In genomic region chr8:46332389-46333061, GRCm38 (mm10) we compare ENCODE assay signal across 15 mouse cellular contexts. TPM values are rescaled to one million over a fixed set of nuclear protein-coding genes. Genes with fewer than 3 reads are reported as not detected.
A peak's percentile ranks its signal among the peaks of the same experiment; 100 is the strongest.
DNase-seq lines count a peak whose midpoint lies in the region; ATAC-seq lines count a peak whose summit lies in the region.
"Had no signal": no experiment of that assay in that cellular context is flagged by ENCODE, and none has a peak within 500 bp of the region (broad histone marks: within the 10 kb centered on the region; RNA-seq: fewer than 3 reads in every experiment).

No protein-coding gene starts in this region.

- DNase-seq in heart, adult 11 months: peak; percentile 91
- no peak for DNase-seq in heart, adult 9 months (ENCODE audit: low spot score in 2 of 2)
- peak; percentile 17 for DNase-seq in left cerebral cortex, postnatal 4 days
- no peak for DNase-seq in left cerebral cortex, adult 18-20 months (ENCODE audit: low spot score in 2 of 2)
- peak; percentile 53 for DNase-seq in large intestine, adult 2 months (ENCODE audit: low read depth, low spot score)
- DNase-seq in urinary bladder, adult 18-20 months (ENCODE audit: low spot score in 2 of 2): no peak
- DNase-seq: right cerebral cortex, postnatal 25 days; thymus, postnatal 14 days had no signal

- H3K27ac ChIP-seq in stomach, embryonic 16.5 days (ENCODE audit: low read length): no peak overlapping the region
- H3K27ac ChIP-seq: midbrain, embryonic 10.5 days had no signal

- intact Hi-C loops in left cerebral cortex, postnatal 4 days (cut with DNase I): no loop called here

- peaks cover 5% of the 10 kb centered on the region; the same call in 1 of the 2 replicates for H3K4me1 ChIP-seq in stomach, embryonic 16.5 days (ENCODE audit: control insufficient read depth, insufficient read depth, low read length)

- H3K27me3 ChIP-seq in stomach, embryonic 16.5 days (ENCODE audit: control insufficient read depth, insufficient read depth, low read length): no peaks in the 10 kb centered on the region

- no peak overlapping the region for H3K4me2 ChIP-seq in stomach, embryonic 16.5 days (ENCODE audit: low read depth, low read length)

- peak; percentile 74; the same call in 1 of the 2 replicates for ATAC-seq in stomach, embryonic 16.5 days (ENCODE audit: insufficient read depth, low FRiP score)
- ATAC-seq: CD4-positive, CD25-positive, alpha-beta regulatory T cell, adult 4 months; inflammation-experienced regulatory T-cells, adult 6 months had no signal

- 66% methylated on average over 7 of the region's 7 CpGs for WGBS in large intestine, adult 2 months
- 88% methylated on average over 7 of the region's 7 CpGs for WGBS in stomach, embryonic 16.5 days

- H3K9ac ChIP-seq in stomach, embryonic 16.5 days (ENCODE audit: low read length): no peak overlapping the region

- no peaks in the 10 kb centered on the region for H3K36me3 ChIP-seq in stomach, embryonic 16.5 days (ENCODE audit: control insufficient read depth, insufficient read depth, low read length)
- H3K36me3 ChIP-seq: midbrain, embryonic 10.5 days had no signal

- H3K9me3 ChIP-seq in stomach, embryonic 16.5 days (replicated peaks; ENCODE audit: control insufficient read depth, low read length): no peaks in the 10 kb centered on the region
- H3K9me3 ChIP-seq: midbrain, embryonic 10.5 days had no signal

- H3K4me3 ChIP-seq in stomach, embryonic 16.5 days (replicated peaks; ENCODE audit: low read length): no peak overlapping the region
- H3K4me3 ChIP-seq: midbrain, embryonic 10.5 days had no signal

RNA-seq across cellular contexts. Expression of gene Helt, which starts 38.1 kb away (rescaled TPM):
- under 1 TPM; 0.60 to 0.70 TPM for total RNA-seq in left cerebral cortex, postnatal 4 days (2021)
- not detected for total RNA-seq in left cerebral cortex, adult 18-20 months (2021)
- not detected in 2 replicates for polyA plus RNA-seq in large intestine, adult 2 months (2012; rRNA removed)
- polyA plus RNA-seq in stomach, embryonic 16.5 days (2015; fragmentation: Nextera tagmentation; extraction: Ambion mirVana): not detected in 2 replicates
- total RNA-seq: common myeloid progenitor, adult 5-6 weeks; gastrocnemius, postnatal 4 days had no signal
- polyA plus RNA-seq: CD4-positive, CD25-positive, alpha-beta regulatory T cell, adult 4 months; heart, postnatal 0 days; inflammation-experienced regulatory T-cells, adult 6 months had no signal

Comparison
In these comparisons a context has a peak if more than half of its experiments do, and no peak if none do; other contexts are left out.
1. DNase-seq: peak in heart, adult 11 months (single experiment), left cerebral cortex, postnatal 4 days (single experiment) and large intestine, adult 2 months (single experiment); none in heart, adult 9 months (0 of 2), left cerebral cortex, adult 18-20 months (0 of 2) and urinary bladder, adult 18-20 months (0 of 2).